Mouse (Mus musculus) retina, adult 2 months (tissue): ENCODE measurements at regions not wholly inside any gene's neighbourhood (a gene's known extent, or its start where the extent isn't known, plus 50 kb on each side); places are given as distances from the start of the nearest gene placed in this dataset.

Source experiments
- DNase-seq: peaks from one replicate; pipeline ENCODE4 v3.0.0-alpha.2; 2012; ENCODE audit warnings: low read depth, low spot score

DNA sequence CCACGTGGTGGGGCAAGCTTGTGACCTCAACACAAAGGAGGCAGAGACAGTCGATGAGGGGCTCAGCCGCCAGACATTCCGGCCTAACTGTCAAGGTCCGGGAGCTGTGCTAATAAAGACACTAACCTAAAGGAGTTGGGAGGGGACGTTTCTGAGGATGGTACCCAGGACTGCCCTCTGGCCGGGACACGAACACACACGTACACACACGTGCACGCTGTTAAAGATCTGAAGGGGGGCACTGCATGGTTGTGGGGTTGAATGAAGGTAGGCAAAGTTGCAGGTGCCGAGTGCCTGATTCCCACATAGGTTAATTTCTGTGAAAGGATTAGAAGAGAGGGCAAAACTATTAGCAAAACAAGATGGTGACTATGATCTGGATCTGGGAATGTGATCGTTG lies 65.4 kb upstream of the Mitf start:
- no peak for DNase-seq

DNA sequence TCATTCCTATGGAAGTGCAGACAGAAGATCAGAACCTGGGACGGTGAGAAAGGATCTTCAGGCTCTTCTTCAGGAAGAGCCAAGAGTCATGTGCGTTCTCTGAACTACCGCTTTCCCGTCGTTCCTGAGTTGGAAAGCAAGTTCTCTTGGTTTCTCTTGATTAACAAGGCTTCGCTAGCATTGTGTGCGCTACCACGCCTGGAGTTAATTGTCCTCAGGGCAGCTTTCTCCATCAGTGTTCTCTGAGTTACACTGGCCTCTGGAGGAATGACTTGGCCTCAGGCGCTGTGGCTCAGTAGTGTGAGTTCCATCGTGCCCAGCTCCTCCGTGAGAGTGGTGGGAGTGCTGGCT lies 66.0 kb upstream of the Mitf start:
- DNase-seq: no peak

GRCm38 (mm10) chr6:97740107-97740850 lies 66.6 kb upstream of the Mitf start:
- DNase-seq: peak; percentile 37

GRCm38 (mm10) chr6:97738846-97739245 lies 68.0 kb upstream of the Mitf start:
- DNase-seq: no peak

DNA sequence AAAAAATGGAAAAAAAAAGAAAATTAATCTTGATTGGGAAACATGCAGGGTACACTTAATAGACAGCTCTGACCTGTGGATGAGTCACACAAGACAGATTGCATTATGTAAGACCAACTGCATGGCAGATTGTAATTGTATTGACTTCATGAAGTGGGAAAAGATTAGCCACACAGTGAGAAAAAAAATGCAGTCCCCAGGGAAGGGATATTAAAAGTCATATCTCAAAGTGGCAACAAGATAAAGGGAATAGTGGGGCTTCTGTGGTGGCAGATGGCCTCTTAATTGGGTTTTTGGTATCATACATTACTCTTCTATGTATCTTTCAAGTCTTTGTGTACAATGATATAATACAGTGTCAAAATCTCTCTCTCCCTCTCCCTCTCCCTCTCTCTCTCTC lies 76.0 kb upstream of the Mitf start:
- no peak for DNase-seq

DNA sequence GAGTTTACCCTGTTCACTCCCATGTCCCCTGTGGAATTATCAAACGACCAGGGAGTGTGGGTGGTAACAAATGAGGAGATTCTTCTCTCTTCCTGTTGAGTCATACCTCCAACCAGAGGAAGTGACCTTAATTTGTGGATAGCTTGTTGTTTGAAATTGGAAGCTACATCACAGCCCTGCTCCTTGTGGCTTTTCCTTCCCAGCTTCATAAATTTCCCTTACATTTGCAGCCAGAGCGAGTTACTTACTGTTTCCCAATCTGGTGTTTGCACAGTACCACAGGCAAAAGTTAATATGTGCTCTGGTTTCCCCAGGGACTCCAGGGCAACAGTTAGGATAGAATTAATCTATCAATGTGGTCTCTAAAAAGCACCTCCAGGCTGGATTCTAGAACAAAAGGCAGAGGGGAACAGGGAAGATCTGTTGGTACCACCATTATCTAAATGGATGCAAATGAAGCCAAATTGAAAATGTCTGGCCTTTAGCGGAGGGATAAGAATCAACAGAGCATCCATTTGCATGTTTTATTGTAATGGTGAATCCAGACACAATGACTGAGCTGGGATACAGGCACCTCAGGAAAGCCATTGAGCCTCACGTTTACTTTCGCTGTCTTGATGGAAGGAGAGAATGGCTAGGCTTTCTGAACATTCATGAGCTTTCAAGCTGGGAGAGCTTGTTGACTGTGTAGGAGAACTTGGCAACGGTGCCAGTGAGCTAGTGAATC lies 88.5 kb upstream of the Mitf start:
- no peak for DNase-seq

DNA sequence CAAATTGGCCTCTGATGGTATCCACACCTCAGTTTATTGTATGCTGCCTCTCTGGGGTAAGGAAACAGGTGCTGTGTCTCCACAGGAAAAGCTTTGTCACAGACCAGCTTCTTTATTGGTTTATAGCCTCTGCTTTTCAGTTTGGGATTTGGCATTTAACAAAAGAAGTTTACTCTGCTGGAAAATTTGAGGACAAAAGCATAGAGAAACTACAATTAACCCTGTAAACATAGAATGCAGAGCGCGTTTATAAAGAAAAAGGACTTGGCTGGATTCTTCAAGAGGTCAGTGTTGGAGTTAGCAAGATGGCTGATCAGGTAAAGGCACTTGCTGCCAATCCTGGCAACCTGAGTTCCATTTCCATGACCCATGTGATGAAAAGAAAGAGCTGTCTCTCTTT lies 90.1 kb upstream of the Frmd4b start:
- DNase-seq: no peak

DNA sequence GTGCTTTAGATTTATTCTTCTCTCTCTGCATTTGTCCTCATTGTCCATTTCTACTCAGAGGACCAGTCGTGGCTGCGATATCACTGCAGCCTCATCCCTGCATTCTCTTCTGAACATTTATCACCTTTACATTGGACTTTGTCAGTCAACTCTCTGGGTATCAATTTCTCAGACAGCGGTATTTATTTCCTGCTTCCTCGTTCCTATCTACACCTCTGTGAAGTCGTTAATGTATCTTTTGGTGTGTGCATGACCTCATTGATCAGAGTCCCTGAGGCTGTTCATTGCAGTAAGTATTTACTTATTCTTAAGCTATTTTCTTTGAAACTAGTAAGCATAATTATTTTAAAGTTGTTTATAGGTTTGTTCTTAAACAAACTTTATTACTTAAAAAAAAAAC lies 87.0 kb upstream of the Frmd4b start:
- DNase-seq: no peak

- no peak for DNase-seq
These were observed 82.4 kb upstream of the Frmd4b start for GRCm38 (mm10) chr6:97699752-97700098.

- peak; percentile 57 for DNase-seq
These were observed 81.9 kb upstream of the Frmd4b start for GRCm38 (mm10) chr6:97699054-97699751.

DNA sequence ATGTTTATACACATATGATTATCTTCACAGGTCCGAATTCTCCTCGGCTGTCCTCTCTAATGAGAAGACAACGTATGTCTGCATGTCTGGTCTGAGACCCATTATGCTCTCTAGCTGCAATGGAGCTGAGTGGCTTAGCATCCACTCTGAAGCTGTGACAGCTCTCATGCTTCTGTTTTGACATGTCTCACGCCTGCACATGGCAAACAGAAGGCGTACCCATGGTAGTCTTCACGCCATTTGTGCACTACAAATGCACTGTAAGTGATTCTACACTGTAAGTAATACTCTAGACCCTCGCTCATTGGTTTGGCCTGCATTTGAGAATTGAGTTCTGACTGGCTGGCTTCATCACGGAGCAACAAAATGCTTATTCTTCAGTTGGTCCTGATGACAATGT lies 75.9 kb upstream of the Frmd4b start:
- no peak for DNase-seq

- no peak for DNase-seq
These were observed 73.8 kb upstream of the Frmd4b start for GRCm38 (mm10) chr6:97691136-97691535.

DNA sequence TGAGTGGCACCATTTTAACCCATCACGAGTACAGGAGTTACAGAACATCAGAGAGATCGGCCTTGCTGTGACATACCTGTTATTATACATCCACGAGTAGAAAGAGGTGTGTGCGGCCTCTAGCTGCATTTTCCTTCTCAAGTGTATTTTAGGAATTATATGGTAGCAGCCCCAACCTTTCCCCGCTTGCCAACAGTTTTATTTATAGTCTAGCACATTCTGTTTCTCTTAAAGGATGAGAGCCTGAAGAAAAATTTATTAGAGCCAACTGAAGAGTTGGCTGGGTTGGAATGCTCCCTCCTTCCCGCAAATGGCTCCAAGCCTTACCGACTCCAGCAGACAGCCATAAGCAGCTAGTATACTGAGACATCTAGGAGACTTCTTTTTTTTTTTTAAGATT lies 67.0 kb upstream of the Frmd4b start:
- no peak for DNase-seq

DNA sequence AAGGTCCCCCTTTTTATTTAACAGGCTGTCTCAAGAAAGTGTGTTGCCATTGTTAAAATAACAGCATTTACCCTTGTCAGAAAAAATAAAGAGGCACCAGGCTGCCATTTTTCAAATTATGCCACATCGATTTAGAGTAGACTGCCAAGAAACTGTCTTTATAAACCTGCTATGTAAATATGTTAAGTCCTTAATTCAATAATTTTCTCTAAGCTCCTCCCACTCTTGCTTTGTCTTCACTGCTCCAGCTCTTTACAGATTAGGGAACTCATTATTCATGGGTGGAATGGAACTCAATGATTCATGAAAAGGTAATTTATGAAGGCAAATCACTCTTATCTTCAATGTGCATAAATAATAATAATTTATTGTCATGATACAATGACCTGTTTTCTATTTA lies 64.9 kb upstream of the Frmd4b start:
- no peak for DNase-seq

DNA sequence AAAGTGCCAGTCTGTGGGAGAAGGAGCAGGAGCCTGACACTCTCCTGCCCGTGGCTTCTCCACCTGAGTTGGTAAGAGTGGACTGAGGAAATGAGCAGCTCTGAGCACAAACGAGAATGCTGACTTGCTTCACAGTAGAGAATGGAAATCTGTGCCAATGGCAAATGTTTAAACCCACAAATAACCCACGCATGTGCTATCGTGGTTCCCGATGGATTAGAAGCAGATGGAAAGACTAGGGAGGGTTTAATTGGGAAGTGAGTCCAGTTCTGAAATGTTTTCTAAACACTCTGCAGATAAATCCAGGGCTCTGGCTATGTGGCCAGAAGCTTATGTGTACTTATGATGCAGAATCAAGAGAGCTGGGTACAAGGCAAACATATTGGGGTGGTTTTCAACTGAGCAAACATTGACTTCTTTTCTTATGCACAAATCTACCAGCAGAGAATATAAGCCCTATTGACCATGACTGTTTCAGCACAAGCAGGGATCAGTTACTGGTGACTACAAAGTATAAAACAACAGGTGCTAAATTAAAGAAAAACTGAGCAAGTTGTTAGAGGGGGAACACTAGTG lies 57.9 kb upstream of the Frmd4b start:
- DNase-seq: no peak

DNA sequence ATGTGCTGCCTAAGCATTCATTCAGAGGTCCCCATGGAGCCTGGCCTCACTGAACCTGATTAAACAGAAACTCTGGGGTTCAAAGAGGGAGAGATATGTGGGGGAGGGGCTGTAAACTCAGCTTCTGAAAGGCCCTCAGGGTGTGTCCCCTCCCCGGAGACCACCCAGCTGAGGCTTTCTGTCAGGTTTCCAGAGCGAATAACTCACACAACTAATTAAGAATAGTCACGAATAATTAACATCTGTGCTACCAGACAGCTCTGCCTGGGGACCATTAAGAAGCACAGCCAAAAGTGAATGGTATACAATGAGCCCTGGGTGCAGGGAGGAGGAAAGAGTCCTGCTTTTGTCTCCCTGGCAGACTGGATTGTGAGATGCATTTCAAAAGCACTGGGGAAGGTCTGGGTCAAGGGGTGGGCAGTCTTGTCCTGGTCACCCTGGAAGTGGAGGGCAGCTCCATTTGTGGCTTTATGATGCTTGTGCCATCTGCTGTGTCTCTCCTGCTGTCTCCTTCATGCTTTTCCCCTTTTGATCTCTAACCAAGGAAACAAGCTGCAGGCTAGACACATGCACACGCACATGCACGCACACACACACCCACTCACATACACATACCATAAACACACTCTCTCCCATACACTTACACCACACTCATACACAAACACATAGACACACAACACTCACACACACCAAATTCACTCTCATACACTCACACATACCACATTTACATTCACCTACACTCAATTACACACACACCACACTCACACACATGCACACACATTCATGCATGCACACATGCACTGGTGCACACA lies 49.7 kb upstream of the Frmd4b start:
- no peak for DNase-seq
